Mouse (Mus musculus): Measurements from ENCODE around the gene Fbxo28. TPM values are rescaled to one million over a fixed set of nuclear protein-coding genes. Genes with fewer than 3 reads are reported as not detected.
"Not testable (repeated sequence)": the region's sequence is repeated elsewhere in the genome, so short reads cannot be mapped to it uniquely, and the experiment has no call there.

The Fbxo28 gene
- total RNA-seq, 2 experiments from 2014 or later: 14.3 to 22.2 TPM

GRCm38 (mm10) chr1:182292291-182292690, 49.1 kb downstream of the Fbxo28 start:
- ATAC-seq (replicated peaks; ENCODE audit: poor library complexity, severe bottlenecking): no peak

GRCm38 (mm10) chr1:182290741-182291140, 50.7 kb downstream of the Fbxo28 start:
- not testable (repeated sequence) for ATAC-seq (replicated peaks; ENCODE audit: poor library complexity, severe bottlenecking)

- ATAC-seq (replicated peaks; ENCODE audit: poor library complexity, severe bottlenecking): no peak
Measured at GRCm38 (mm10) chr1:182289781-182290180, 51.6 kb downstream of the Fbxo28 start.

GRCm38 (mm10) chr1:182288601-182289000, 52.8 kb downstream of the Fbxo28 start:
- ATAC-seq (replicated peaks; ENCODE audit: poor library complexity, severe bottlenecking): no peak

GRCm38 (mm10) chr1:182287781-182288180, 53.6 kb downstream of the Fbxo28 start:
- peak; percentile 48 for ATAC-seq (replicated peaks; ENCODE audit: poor library complexity, severe bottlenecking)

- no peak for ATAC-seq (replicated peaks; ENCODE audit: poor library complexity, severe bottlenecking)
Measured at GRCm38 (mm10) chr1:182284795-182285194, 56.6 kb downstream of the Fbxo28 start.

- ATAC-seq (replicated peaks; ENCODE audit: poor library complexity, severe bottlenecking): peak; percentile 73
Measured at GRCm38 (mm10) chr1:182283231-182283630, 58.2 kb downstream of the Fbxo28 start.

GRCm38 (mm10) chr1:182282091-182283075, 59.0 kb downstream of the Fbxo28 start, which contains the start of gene Degs1:
Degs1 (minus strand) TSS chr1:182282804.
- ATAC-seq (replicated peaks; ENCODE audit: poor library complexity, severe bottlenecking): peak; percentile 83

- no peak for ATAC-seq (replicated peaks; ENCODE audit: poor library complexity, severe bottlenecking)
Measured at GRCm38 (mm10) chr1:182281251-182281711, 60.1 kb downstream of the Fbxo28 start.

GRCm38 (mm10) chr1:182280577-182280976, 60.9 kb downstream of the Fbxo28 start:
- ATAC-seq (replicated peaks; ENCODE audit: poor library complexity, severe bottlenecking): no peak

GRCm38 (mm10) chr1:182280046-182280445, 61.4 kb downstream of the Fbxo28 start:
- no peak for ATAC-seq (replicated peaks; ENCODE audit: poor library complexity, severe bottlenecking)

GRCm38 (mm10) chr1:182279436-182279835, 62.0 kb downstream of the Fbxo28 start:
- ATAC-seq (replicated peaks; ENCODE audit: poor library complexity, severe bottlenecking): no peak

- ATAC-seq (replicated peaks; ENCODE audit: poor library complexity, severe bottlenecking): no peak
Measured at GRCm38 (mm10) chr1:182275109-182275508, 66.3 kb downstream of the Fbxo28 start.

- ATAC-seq (replicated peaks; ENCODE audit: poor library complexity, severe bottlenecking): peak; percentile 83
Measured at GRCm38 (mm10) chr1:182271632-182272031, 69.8 kb downstream of the Fbxo28 start.

GRCm38 (mm10) chr1:182271130-182271529, 70.3 kb downstream of the Fbxo28 start:
- peak; percentile 25; the same call in 1 of the 2 replicates for ATAC-seq (replicated peaks; ENCODE audit: poor library complexity, severe bottlenecking)

GRCm38 (mm10) chr1:182268317-182268716, 73.1 kb downstream of the Fbxo28 start:
- ATAC-seq (replicated peaks; ENCODE audit: poor library complexity, severe bottlenecking): no peak

- no peak for ATAC-seq (replicated peaks; ENCODE audit: poor library complexity, severe bottlenecking)
Measured at GRCm38 (mm10) chr1:182266028-182266525, 75.4 kb downstream of the Fbxo28 start.

All from granulocyte monocyte progenitor cell, adult 5-6 weeks (primary cell).